Mouse (Mus musculus) stomach, embryonic 16.5 days (tissue): ENCODE results near the gene Olfr658. TPM values are rescaled to one million over a fixed set of nuclear protein-coding genes. Genes with fewer than 3 reads are reported as not detected.

ENCODE experiments used
- polyA plus RNA-seq: library from polyadenylated mRNA; unstranded; fragments of >200 nt; fragmentation: Nextera tagmentation; extraction: Ambion mirVana; gene quantifications from 2 replicates; pipeline ENCODE4 v1.2.1, GENCODE M21; 2015

Gene Olfr658
- polyA plus RNA-seq, 1 experiment from 2014 or later, result not detected

Other genes starting within 250 kb of the Olfr658 start
- gene Trim30c, start 246.5 kb downstream of the Olfr658 start, polyA plus RNA-seq, result 0.25 and 0.26 TPM in 2 replicates
- 1.8 and 2.4 TPM in 2 replicates for gene Trim30a, start 182.1 kb downstream of the Olfr658 start, polyA plus RNA-seq
- 0.62 and 1.1 TPM in 2 replicates for gene Trim30d, start 139.5 kb downstream of the Olfr658 start, polyA plus RNA-seq
- not detected in 2 replicates for gene Olfr651, start 97.2 kb downstream of the Olfr658 start, polyA plus RNA-seq
- not detected in 2 replicates for gene Olfr652, start 86.4 kb downstream of the Olfr658 start, polyA plus RNA-seq
- gene Olfr653, start 70.0 kb downstream of the Olfr658 start, polyA plus RNA-seq, result not detected in 2 replicates
- gene Olfr654, start 60.3 kb downstream of the Olfr658 start, polyA plus RNA-seq, result not detected in 2 replicates
- gene Olfr655, start 45.5 kb downstream of the Olfr658 start, polyA plus RNA-seq, result not detected in 2 replicates
- not detected in 2 replicates for gene Olfr656, start 33.4 kb downstream of the Olfr658 start, polyA plus RNA-seq
- gene Olfr657, start 22.5 kb downstream of the Olfr658 start, polyA plus RNA-seq, result not detected in 2 replicates
- not detected in 2 replicates for gene Olfr659, start 19.4 kb upstream of the Olfr658 start, polyA plus RNA-seq
- not detected in 2 replicates for gene Olfr661, start 39.2 kb upstream of the Olfr658 start, polyA plus RNA-seq
- not detected in 2 replicates for gene Usp17le, start 130.2 kb upstream of the Olfr658 start, polyA plus RNA-seq
- not detected in 2 replicates for gene Usp17lb, start 195.3 kb upstream of the Olfr658 start, polyA plus RNA-seq
- not detected in 2 replicates for gene Usp17la, start 209.7 kb upstream of the Olfr658 start, polyA plus RNA-seq
- not detected in 2 replicates for gene Olfr665, start 230.7 kb upstream of the Olfr658 start, polyA plus RNA-seq
- not detected in 2 replicates for gene Olfr666, start 248.6 kb upstream of the Olfr658 start, polyA plus RNA-seq